Mouse (Mus musculus): ENCODE measurements at regions not wholly inside any gene's neighbourhood (a gene's known extent, or its start where the extent isn't known, plus 50 kb on each side); places are given as distances from the start of the nearest gene placed in this dataset.

GRCm38 (mm10) chr10:45763160-45763955, 185.7 kb downstream of the Hace1 start:
- no peak for DNase-seq
- intact Hi-C loops (cut with DNase I; ENCODE audit: low total_unique reads): no loop called here

- no peak for DNase-seq
- intact Hi-C loops (cut with DNase I; ENCODE audit: low total_unique reads): no loop called here
Observed at GRCm38 (mm10) chr10:45779720-45780119, 202.1 kb downstream of the Hace1 start.

- DNase-seq: no peak
- intact Hi-C loops (cut with DNase I; ENCODE audit: low total_unique reads): no loop called here
Observed at GRCm38 (mm10) chr10:45783026-45783425, 205.4 kb downstream of the Hace1 start.

GRCm38 (mm10) chr10:45783461-45784149, 206.0 kb downstream of the Hace1 start:
- intact Hi-C loops (cut with DNase I; ENCODE audit: low total_unique reads): no loop called here
- no peak for DNase-seq

- DNase-seq: no peak
- intact Hi-C loops (cut with DNase I; ENCODE audit: low total_unique reads): no loop called here
Observed at GRCm38 (mm10) chr10:45784150-45784479, 206.5 kb downstream of the Hace1 start.

- DNase-seq: no peak
- intact Hi-C loops (cut with DNase I; ENCODE audit: low total_unique reads): no loop called here
Observed at GRCm38 (mm10) chr10:45784575-45784974, 206.9 kb downstream of the Hace1 start.

GRCm38 (mm10) chr10:45788356-45788755, 210.7 kb downstream of the Hace1 start:
- no peak for DNase-seq
- intact Hi-C loops (cut with DNase I; ENCODE audit: low total_unique reads): no loop called here

- no peak for DNase-seq
- intact Hi-C loops (cut with DNase I; ENCODE audit: low total_unique reads): no loop called here
Observed at GRCm38 (mm10) chr10:45795582-45795981, 218.0 kb downstream of the Hace1 start.

GRCm38 (mm10) chr10:45800070-45800851, 222.6 kb downstream of the Hace1 start:
- intact Hi-C loops (cut with DNase I; ENCODE audit: low total_unique reads): loop anchor here (10.0 kb wide), 1 partner anchor 125 kb away; no protein-coding TSS in a partner anchor
- DNase-seq: peak; percentile 36

- DNase-seq: no peak
- intact Hi-C loops (cut with DNase I; ENCODE audit: low total_unique reads): loop anchor here (10.0 kb wide), 1 partner anchor 127 kb away; no protein-coding TSS in a partner anchor
Observed at GRCm38 (mm10) chr10:45801463-45801862, 223.8 kb downstream of the Hace1 start.

- no peak for DNase-seq
- intact Hi-C loops (cut with DNase I; ENCODE audit: low total_unique reads): loop anchor here (10.0 kb wide), 1 partner anchor 132 kb away; no protein-coding TSS in a partner anchor
Observed at GRCm38 (mm10) chr10:45806984-45807827, 229.6 kb downstream of the Hace1 start.

- intact Hi-C loops (cut with DNase I; ENCODE audit: low total_unique reads): no loop called here
- DNase-seq: no peak
Observed at GRCm38 (mm10) chr10:45811882-45812281, 234.3 kb downstream of the Hace1 start.

- DNase-seq: no peak
- intact Hi-C loops (cut with DNase I; ENCODE audit: low total_unique reads): no loop called here
Observed at GRCm38 (mm10) chr10:45813804-45814203, 236.2 kb downstream of the Hace1 start.

- DNase-seq: no peak
- intact Hi-C loops (cut with DNase I; ENCODE audit: low total_unique reads): no loop called here
Observed at GRCm38 (mm10) chr10:45816679-45817078, 239.1 kb downstream of the Hace1 start.

GRCm38 (mm10) chr10:45820986-45821655, 243.5 kb downstream of the Hace1 start:
- intact Hi-C loops (cut with DNase I; ENCODE audit: low total_unique reads): no loop called here
- no peak for DNase-seq

- no peak for DNase-seq
- intact Hi-C loops (cut with DNase I; ENCODE audit: low total_unique reads): no loop called here
Observed at GRCm38 (mm10) chr10:45822251-45822650, 244.6 kb downstream of the Hace1 start.

- DNase-seq: no peak
- intact Hi-C loops (cut with DNase I; ENCODE audit: low total_unique reads): no loop called here
Observed at GRCm38 (mm10) chr10:45823612-45824011, 246.0 kb downstream of the Hace1 start.

GRCm38 (mm10) chr10:45848654-45849053, 271.0 kb downstream of the Hace1 start:
- no peak for DNase-seq
- intact Hi-C loops (cut with DNase I; ENCODE audit: low total_unique reads): no loop called here

GRCm38 (mm10) chr10:45849841-45850240, 272.2 kb downstream of the Hace1 start:
- intact Hi-C loops (cut with DNase I; ENCODE audit: low total_unique reads): no loop called here
- no peak for DNase-seq

Measured in gastrocnemius, postnatal 14 days (tissue).